Mouse (Mus musculus) forebrain, embryonic 10.5 days (tissue): Measurements from ENCODE around the gene Ptprn2. TPM values are rescaled to one million over a fixed set of nuclear protein-coding genes. Genes with fewer than 3 reads are reported as not detected.

Experiments used
- DNase-seq: peaks from one replicate; pipeline ENCODE4 v3.0.0-alpha.2; 2017; ENCODE audit warnings: low spot score; ENCODE audit errors: extremely low spot score
- H3K27ac ChIP-seq: fragments of 300-500 bp; sonication (generic); 2 replicates; pipeline ENCODE4 v1.5.1; 2016; ENCODE audit warnings: mild to moderate bottlenecking
- H3K27me3 ChIP-seq: fragments of 300-500 bp; sonication (generic); 2 replicates; pipeline ENCODE4 v1.6.1; 2016; ENCODE audit warnings: mild to moderate bottlenecking; ENCODE audit not compliant: poor library complexity, severe bottlenecking
- H3K36me3 ChIP-seq: fragments of 300-500 bp; sonication (generic); replicated peaks from 2 replicates; pipeline ENCODE4 v1.6.1; 2016; ENCODE audit warnings: mild to moderate bottlenecking, moderate library complexity
- H3K4me1 ChIP-seq: fragments of 300-500 bp; sonication (generic); 2 replicates; pipeline ENCODE4 v1.6.1; 2016
- H3K4me3 ChIP-seq: fragments of 300-500 bp; sonication (generic); 2 replicates; pipeline ENCODE4 v1.5.1; 2016; ENCODE audit warnings: mild to moderate bottlenecking, moderate library complexity
- H3K9me3 ChIP-seq: fragments of 300-500 bp; sonication (generic); 2 replicates; pipeline ENCODE4 v1.6.1; 2016; ENCODE audit warnings: mild to moderate bottlenecking, moderate library complexity
- WGBS: fragments of 180-500 bp; shearing (Covaris S2); methylation state at CpG from one replicate; pipeline ENCODE4 v1.1.7; 2016; 5-methylcytosine and 5-hydroxymethylcytosine counted together
- polyA plus RNA-seq: library from polyadenylated mRNA; unstranded; fragments of >200 nt; fragmentation: Nextera tagmentation; extraction: Ambion mirVana; gene quantifications from 2 replicates; pipeline ENCODE4 v1.2.1, GENCODE M21; 2016

Gene Ptprn2
- polyA plus RNA-seq, 1 experiment from 2014 or later: 4.8 TPM

- Histone ChIP-seq H3K36me3 (peaks cover 81% of the 10 kb centered on the region), H3K4me3 (no peak overlapping the region), H3K9me3 (peaks cover 2% of the 10 kb centered on the region; the same call in 1 of the 2 replicates), H3K4me1 (peaks cover 48% of the 10 kb centered on the region), H3K27ac (0 out of 2 replicates have a peak overlapping the region, but pooled peaks have one; percentile 35), H3K27me3 (0 out of 2 replicates have a peak, but pooled peaks cover 11% of the 10 kb centered on the region)
- WGBS: 88% methylated on average over 4 of the region's 4 CpGs
- no peak for DNase-seq
Measured at GRCm38 (mm10) chr12:117192001-117192400, 706.5 kb downstream of the Ptprn2 start.

- no peaks in the 10 kb centered on the region for H3K9me3 ChIP-seq
- H3K4me3 ChIP-seq: peak overlapping the region; percentile 27; the same call in 1 of the 2 replicates
- 5% methylated on average over 12 of the region's 12 CpGs for WGBS
- peaks cover 48% of the 10 kb centered on the region for H3K36me3 ChIP-seq
- DNase-seq: peak; percentile 83
- peaks cover 92% of the 10 kb centered on the region for H3K4me1 ChIP-seq
- H3K27me3 ChIP-seq: peaks cover 19% of the 10 kb centered on the region; the same call in 1 of the 2 replicates
- peak overlapping the region; percentile 44 for H3K27ac ChIP-seq
Measured at GRCm38 (mm10) chr12:117196721-117197425, 711.4 kb downstream of the Ptprn2 start.

- Histone ChIP-seq H3K4me3 (no peak overlapping the region), H3K4me1 (peaks cover 96% of the 10 kb centered on the region), H3K27ac (peak overlapping the region; percentile 44; the same call in 1 of the 2 replicates), H3K27me3 (peaks cover 24% of the 10 kb centered on the region; the same call in 1 of the 2 replicates), H3K9me3 (no peaks in the 10 kb centered on the region), H3K36me3 (peaks cover 45% of the 10 kb centered on the region)
- WGBS: 52% methylated on average over 8 of the region's 8 CpGs
- no peak for DNase-seq
Measured at GRCm38 (mm10) chr12:117198093-117198492, 712.6 kb downstream of the Ptprn2 start.

- 26% methylated on average over 9 of the region's 9 CpGs for WGBS
- Histone ChIP-seq H3K9me3 (no peaks in the 10 kb centered on the region), H3K27me3 (peaks cover 13% of the 10 kb centered on the region; the same call in 1 of the 2 replicates), H3K27ac (0 out of 2 replicates have a peak overlapping the region, but pooled peaks have one; percentile 56), H3K36me3 (peaks cover 45% of the 10 kb centered on the region), H3K4me1 (peaks cover 96% of the 10 kb centered on the region), H3K4me3 (no peak overlapping the region)
- no peak for DNase-seq
Measured at GRCm38 (mm10) chr12:117200117-117200516, 714.6 kb downstream of the Ptprn2 start.

GRCm38 (mm10) chr12:117200590-117200989 lies 715.1 kb downstream of the Ptprn2 start:
- H3K27me3 ChIP-seq: peaks cover 13% of the 10 kb centered on the region; the same call in 1 of the 2 replicates
- H3K36me3 ChIP-seq: peaks cover 49% of the 10 kb centered on the region
- no peak overlapping the region for H3K27ac ChIP-seq
- H3K4me1 ChIP-seq: peaks cover 91% of the 10 kb centered on the region
- no peak overlapping the region for H3K4me3 ChIP-seq
- DNase-seq: no peak
- H3K9me3 ChIP-seq: no peaks in the 10 kb centered on the region
- WGBS: 69% methylated on average over 5 of the region's 5 CpGs

GRCm38 (mm10) chr12:117203506-117203905 lies 718.0 kb downstream of the Ptprn2 start:
- Histone ChIP-seq H3K4me3 (no peak overlapping the region), H3K9me3 (no peaks in the 10 kb centered on the region), H3K36me3 (peaks cover 77% of the 10 kb centered on the region), H3K27ac (no peak overlapping the region), H3K4me1 (peaks cover 66% of the 10 kb centered on the region), H3K27me3 (peaks cover 13% of the 10 kb centered on the region; the same call in 1 of the 2 replicates)
- DNase-seq: no peak
- WGBS: 57% methylated on average over 7 of the region's 7 CpGs

GRCm38 (mm10) chr12:117204905-117205304 lies 719.4 kb downstream of the Ptprn2 start:
- no peak for DNase-seq
- Histone ChIP-seq H3K9me3 (no peaks in the 10 kb centered on the region), H3K4me1 (peaks cover 52% of the 10 kb centered on the region), H3K27ac (no peak overlapping the region), H3K36me3 (peaks cover 84% of the 10 kb centered on the region), H3K4me3 (no peak overlapping the region), H3K27me3 (peaks cover 5% of the 10 kb centered on the region; the same call in 1 of the 2 replicates)

DNA sequence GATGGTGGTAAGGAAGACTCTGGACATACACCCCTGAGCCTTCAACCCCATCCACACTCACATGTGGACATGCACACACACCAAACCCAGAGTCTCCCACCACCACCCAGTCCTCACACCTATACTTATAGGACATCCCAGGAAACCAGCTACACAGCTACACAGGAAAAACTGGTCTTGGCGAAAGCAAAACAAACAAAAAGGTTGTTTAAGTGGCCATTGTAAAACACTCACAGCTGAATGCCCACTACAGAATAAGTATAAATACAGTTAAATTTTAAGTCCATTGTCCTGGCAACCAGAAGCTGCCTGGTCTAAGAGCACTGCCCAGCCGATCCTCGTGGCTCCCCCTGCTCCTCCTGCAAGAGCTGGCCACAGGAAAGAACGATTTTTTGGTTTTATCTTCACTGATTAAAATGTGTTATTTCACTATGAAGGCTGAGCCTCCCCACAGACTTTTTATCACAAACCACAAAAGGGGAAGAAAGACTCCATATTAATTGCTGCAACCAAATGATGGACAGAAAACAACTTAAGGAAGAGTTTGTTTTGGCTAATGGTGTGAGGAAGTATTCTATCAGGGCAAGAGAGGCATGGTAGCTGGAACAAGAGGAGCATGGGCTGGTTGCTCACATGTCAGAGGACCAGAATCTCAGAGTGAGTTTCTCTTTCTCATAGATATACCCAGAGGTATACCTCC lies 722.1 kb downstream of the Ptprn2 start:
- H3K9me3 ChIP-seq: no peaks in the 10 kb centered on the region
- H3K27ac ChIP-seq: no peak overlapping the region
- 89% methylated on average over 4 of the region's 4 CpGs for WGBS
- H3K4me3 ChIP-seq: no peak overlapping the region
- no peak for DNase-seq
- H3K27me3 ChIP-seq: 0 out of 2 replicates have a peak, but pooled peaks cover 5% of the 10 kb centered on the region
- peaks cover 26% of the 10 kb centered on the region for H3K4me1 ChIP-seq
- peaks cover 94% of the 10 kb centered on the region for H3K36me3 ChIP-seq

DNA sequence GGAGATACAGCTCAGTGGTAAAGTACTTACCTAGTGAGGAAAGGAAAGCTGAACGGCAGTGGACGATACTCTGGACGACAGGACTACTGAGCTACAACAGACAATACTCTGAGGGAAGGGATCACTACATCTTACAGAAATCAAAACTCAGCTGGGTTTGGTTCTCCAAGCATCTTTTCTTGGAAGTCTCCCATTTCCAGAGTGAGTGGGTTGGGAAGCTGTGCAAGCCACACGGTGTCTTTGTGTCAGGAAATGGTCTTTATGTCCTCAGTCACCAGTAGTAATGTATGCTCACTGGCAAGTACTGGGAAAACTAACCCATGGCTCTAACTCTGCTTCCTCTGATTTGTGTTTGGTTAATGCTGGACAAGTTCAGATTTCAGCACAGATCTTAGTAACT lies 724.9 kb downstream of the Ptprn2 start:
- no peak for DNase-seq
- Histone ChIP-seq H3K4me3 (no peak overlapping the region), H3K4me1 (peaks cover 4% of the 10 kb centered on the region; the same call in 1 of the 2 replicates), H3K9me3 (no peaks in the 10 kb centered on the region), H3K27ac (no peak overlapping the region), H3K36me3 (peaks cover 95% of the 10 kb centered on the region), H3K27me3 (no peaks in the 10 kb centered on the region)
- 90% methylated on average over 4 of the region's 4 CpGs for WGBS

DNA sequence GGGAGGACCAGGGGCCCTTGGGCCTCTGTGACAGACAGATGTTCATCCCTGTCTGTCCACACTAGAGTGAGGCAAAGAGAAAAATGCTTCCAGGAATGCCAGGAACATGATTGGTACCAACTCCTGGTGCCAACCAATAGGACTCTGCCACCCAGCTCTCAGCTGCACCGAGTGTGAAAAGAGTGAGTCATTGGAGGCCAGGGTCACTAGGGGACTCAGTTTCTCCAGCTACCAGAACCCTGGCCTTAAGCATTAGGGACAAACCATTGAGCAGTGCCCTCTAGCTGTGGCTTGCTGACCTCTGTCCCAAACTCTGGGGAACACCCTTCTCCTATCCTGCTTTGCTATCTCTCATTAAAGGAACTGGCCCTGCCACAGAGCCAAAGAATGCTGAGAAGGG lies 728.0 kb downstream of the Ptprn2 start:
- H3K36me3 ChIP-seq: peaks cover 96% of the 10 kb centered on the region
- no peaks in the 10 kb centered on the region for H3K4me1 ChIP-seq
- H3K4me3 ChIP-seq: no peak overlapping the region
- H3K27ac ChIP-seq: no peak overlapping the region
- 84% methylated on average over 1 of the region's 1 CpGs for WGBS
- no peaks in the 10 kb centered on the region for H3K9me3 ChIP-seq
- DNase-seq: no peak
- no peaks in the 10 kb centered on the region for H3K27me3 ChIP-seq

- no peaks in the 10 kb centered on the region for H3K27me3 ChIP-seq
- H3K4me3 ChIP-seq: no peak overlapping the region
- no peak overlapping the region for H3K27ac ChIP-seq
- no peaks in the 10 kb centered on the region for H3K4me1 ChIP-seq
- WGBS: 88% methylated on average over 4 of the region's 4 CpGs
- peaks cover 96% of the 10 kb centered on the region for H3K36me3 ChIP-seq
- DNase-seq: no peak
- no peaks in the 10 kb centered on the region for H3K9me3 ChIP-seq
Measured at GRCm38 (mm10) chr12:117214272-117214671, 728.8 kb downstream of the Ptprn2 start.

GRCm38 (mm10) chr12:117214919-117215318 lies 729.4 kb downstream of the Ptprn2 start:
- 91% methylated on average over 5 of the region's 5 CpGs for WGBS
- no peaks in the 10 kb centered on the region for H3K4me1 ChIP-seq
- H3K36me3 ChIP-seq: peaks cover 96% of the 10 kb centered on the region
- H3K27me3 ChIP-seq: no peaks in the 10 kb centered on the region
- DNase-seq: no peak
- H3K4me3 ChIP-seq: no peak overlapping the region
- no peaks in the 10 kb centered on the region for H3K9me3 ChIP-seq
- H3K27ac ChIP-seq: no peak overlapping the region

DNA sequence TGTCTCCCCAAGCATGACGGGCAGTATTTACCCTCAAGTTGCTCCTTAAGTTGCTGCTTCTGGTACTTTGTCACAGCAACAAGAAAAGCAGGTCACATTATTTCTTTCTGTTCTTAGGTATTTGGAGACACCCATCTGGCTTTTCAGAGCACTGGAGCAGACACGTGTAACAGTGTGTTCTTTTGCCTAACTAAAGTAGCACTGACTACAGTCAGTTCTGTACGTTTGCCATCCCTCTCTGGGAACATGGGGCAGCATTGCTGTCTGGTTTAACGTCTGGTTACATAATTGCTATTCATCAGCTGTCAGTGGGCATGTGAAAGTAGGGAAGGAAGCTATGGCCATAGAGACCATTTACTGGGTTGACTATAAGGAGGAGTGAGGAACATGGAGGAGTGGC lies 736.4 kb downstream of the Ptprn2 start:
- no peak for DNase-seq
- H3K27ac ChIP-seq: no peak overlapping the region
- H3K36me3 ChIP-seq: peaks cover 91% of the 10 kb centered on the region
- H3K9me3 ChIP-seq: no peaks in the 10 kb centered on the region
- H3K4me3 ChIP-seq: no peak overlapping the region
- no peaks in the 10 kb centered on the region for H3K27me3 ChIP-seq
- H3K4me1 ChIP-seq: no peaks in the 10 kb centered on the region
- 93% methylated on average over 4 of the region's 4 CpGs for WGBS
